Mouse (Mus musculus): ENCODE results near the gene Map4k1. TPM values are rescaled to one million over a fixed set of nuclear protein-coding genes. Genes with fewer than 3 reads are reported as not detected.

Map4k1 gene
- polyA plus RNA-seq, 1 experiment from 2014 or later, result 6.5 TPM

- WGBS, result 68% methylated on average over 9 of the region's 9 CpGs
- no peaks in the 10 kb centered on the region for H3K36me3 ChIP-seq
- H3K27ac ChIP-seq (ENCODE audit: poor library complexity, severe bottlenecking), result no peak overlapping the region
- ATAC-seq (ENCODE audit: insufficient number of reproducible peaks, low FRiP score), result no peak
- no peaks in the 10 kb centered on the region for H3K9me3 ChIP-seq (replicated peaks)
- H3K4me3 ChIP-seq, result no peak overlapping the region
- H3K9ac ChIP-seq, result no peak overlapping the region
- peaks cover under 1% of the 10 kb centered on the region for H3K27me3 ChIP-seq (replicated peaks)
- H3K4me1 ChIP-seq (replicated peaks), result no peaks in the 10 kb centered on the region
- H3K4me2 ChIP-seq, result no peak overlapping the region
These were observed 25.6 kb downstream of the Map4k1 start for GRCm38 (mm10) chr7:29007224-29008101.

GRCm38 (mm10) chr7:29008171-29008570 lies 26.3 kb downstream of the Map4k1 start:
- WGBS, result 88% methylated on average over 10 of the region's 10 CpGs
- Histone ChIP-seq H3K9ac (no peak overlapping the region), H3K4me1 (replicated peaks) (no peaks in the 10 kb centered on the region), H3K27me3 (replicated peaks) (no peaks in the 10 kb centered on the region), H3K4me3 (no peak overlapping the region), H3K9me3 (replicated peaks) (no peaks in the 10 kb centered on the region), H3K4me2 (no peak overlapping the region), H3K36me3 (no peaks in the 10 kb centered on the region), H3K27ac (ENCODE audit: poor library complexity, severe bottlenecking) (no peak overlapping the region)
- ATAC-seq (ENCODE audit: insufficient number of reproducible peaks, low FRiP score), result no peak

- H3K27me3 ChIP-seq (replicated peaks), result no peaks in the 10 kb centered on the region
- no peak overlapping the region for H3K4me2 ChIP-seq
- no peak overlapping the region for H3K27ac ChIP-seq (ENCODE audit: poor library complexity, severe bottlenecking)
- H3K36me3 ChIP-seq, result no peaks in the 10 kb centered on the region
- no peak for ATAC-seq (ENCODE audit: insufficient number of reproducible peaks, low FRiP score)
- H3K4me3 ChIP-seq, result no peak overlapping the region
- no peaks in the 10 kb centered on the region for H3K4me1 ChIP-seq (replicated peaks)
- 60% methylated on average over 9 of the region's 9 CpGs for whole genome bisulfite sequencing
- no peaks in the 10 kb centered on the region for H3K9me3 ChIP-seq (replicated peaks)
- no peak overlapping the region for H3K9ac ChIP-seq
These were observed 26.9 kb downstream of the Map4k1 start for GRCm38 (mm10) chr7:29008714-29009113.

- Histone ChIP-seq H3K9me3 (replicated peaks) (peaks cover 10% of the 10 kb centered on the region), H3K4me3 (no peak overlapping the region), H3K4me2 (no peak overlapping the region), H3K9ac (no peak overlapping the region), H3K27me3 (replicated peaks) (peaks cover 34% of the 10 kb centered on the region), H3K27ac (ENCODE audit: poor library complexity, severe bottlenecking) (no peak overlapping the region), H3K36me3 (no peaks in the 10 kb centered on the region), H3K4me1 (replicated peaks) (peaks cover 8% of the 10 kb centered on the region)
- no peak for ATAC-seq (ENCODE audit: insufficient number of reproducible peaks, low FRiP score)
- WGBS, result 84% methylated on average over 1 of the region's 1 CpGs
These were observed 33.1 kb downstream of the Map4k1 start for GRCm38 (mm10) chr7:29014984-29015383.

- peaks cover 8% of the 10 kb centered on the region for H3K4me1 ChIP-seq (replicated peaks)
- H3K36me3 ChIP-seq, result no peaks in the 10 kb centered on the region
- H3K4me3 ChIP-seq, result no peak overlapping the region
- H3K4me2 ChIP-seq, result no peak overlapping the region
- H3K9ac ChIP-seq, result no peak overlapping the region
- peaks cover 10% of the 10 kb centered on the region for H3K9me3 ChIP-seq (replicated peaks)
- 66% methylated on average over 7 of the region's 7 CpGs for whole genome bisulfite sequencing
- no peak for ATAC-seq (ENCODE audit: insufficient number of reproducible peaks, low FRiP score)
- H3K27me3 ChIP-seq (replicated peaks), result peaks cover 48% of the 10 kb centered on the region
- H3K27ac ChIP-seq (ENCODE audit: poor library complexity, severe bottlenecking), result no peak overlapping the region
These were observed 34.6 kb downstream of the Map4k1 start for GRCm38 (mm10) chr7:29016440-29016839.

GRCm38 (mm10) chr7:29017222-29017621 lies 35.4 kb downstream of the Map4k1 start:
- Histone ChIP-seq H3K4me3 (no peak overlapping the region), H3K27ac (ENCODE audit: poor library complexity, severe bottlenecking) (no peak overlapping the region), H3K4me2 (no peak overlapping the region), H3K27me3 (replicated peaks) (peaks cover 51% of the 10 kb centered on the region), H3K9me3 (replicated peaks) (peaks cover 10% of the 10 kb centered on the region), H3K36me3 (no peaks in the 10 kb centered on the region), H3K9ac (no peak overlapping the region), H3K4me1 (replicated peaks) (peaks cover 8% of the 10 kb centered on the region)
- ATAC-seq (ENCODE audit: insufficient number of reproducible peaks, low FRiP score), result no peak
- WGBS, result 82% methylated on average over 7 of the region's 7 CpGs

GRCm38 (mm10) chr7:29019447-29020220 lies 37.8 kb downstream of the Map4k1 start:
- Histone ChIP-seq H3K27me3 (replicated peaks) (peaks cover 56% of the 10 kb centered on the region), H3K9ac (peak overlapping the region; percentile 61), H3K4me3 (peak overlapping the region; percentile 53), H3K4me2 (peak overlapping the region; percentile 78), H3K27ac (ENCODE audit: poor library complexity, severe bottlenecking) (no peak overlapping the region), H3K9me3 (replicated peaks) (peaks cover 8% of the 10 kb centered on the region), H3K4me1 (replicated peaks) (peaks cover 8% of the 10 kb centered on the region), H3K36me3 (no peaks in the 10 kb centered on the region)
- no peak for ATAC-seq (ENCODE audit: insufficient number of reproducible peaks, low FRiP score)
- 4% methylated on average over 88 of the region's 88 CpGs for WGBS

GRCm38 (mm10) chr7:29022479-29022878 lies 40.6 kb downstream of the Map4k1 start:
- Histone ChIP-seq H3K27ac (ENCODE audit: poor library complexity, severe bottlenecking) (no peak overlapping the region), H3K4me2 (no peak overlapping the region), H3K9me3 (replicated peaks) (no peaks in the 10 kb centered on the region), H3K4me1 (replicated peaks) (peaks cover 8% of the 10 kb centered on the region), H3K4me3 (no peak overlapping the region), H3K36me3 (no peaks in the 10 kb centered on the region), H3K27me3 (replicated peaks) (peaks cover 47% of the 10 kb centered on the region), H3K9ac (no peak overlapping the region)
- WGBS, result 85% methylated on average over 8 of the region's 8 CpGs
- ATAC-seq (ENCODE audit: insufficient number of reproducible peaks, low FRiP score), result no peak

- WGBS, result 83% methylated on average over 8 of the region's 8 CpGs
- H3K27ac ChIP-seq (ENCODE audit: poor library complexity, severe bottlenecking), result no peak overlapping the region
- no peak overlapping the region for H3K4me3 ChIP-seq
- no peak for ATAC-seq (ENCODE audit: insufficient number of reproducible peaks, low FRiP score)
- H3K9me3 ChIP-seq (replicated peaks), result no peaks in the 10 kb centered on the region
- H3K4me1 ChIP-seq (replicated peaks), result peaks cover 8% of the 10 kb centered on the region
- no peak overlapping the region for H3K9ac ChIP-seq
- no peak overlapping the region for H3K4me2 ChIP-seq
- no peaks in the 10 kb centered on the region for H3K36me3 ChIP-seq
- peaks cover 37% of the 10 kb centered on the region for H3K27me3 ChIP-seq (replicated peaks)
These were observed 41.7 kb downstream of the Map4k1 start for GRCm38 (mm10) chr7:29023514-29023913.

GRCm38 (mm10) chr7:29025566-29025965 lies 43.7 kb downstream of the Map4k1 start:
- no peak overlapping the region for H3K27ac ChIP-seq (ENCODE audit: poor library complexity, severe bottlenecking)
- peaks cover 17% of the 10 kb centered on the region for H3K27me3 ChIP-seq (replicated peaks)
- WGBS, result 71% methylated on average over 7 of the region's 7 CpGs
- no peak overlapping the region for H3K9ac ChIP-seq
- no peaks in the 10 kb centered on the region for H3K36me3 ChIP-seq
- H3K4me1 ChIP-seq (replicated peaks), result no peaks in the 10 kb centered on the region
- no peak overlapping the region for H3K4me2 ChIP-seq
- ATAC-seq (ENCODE audit: insufficient number of reproducible peaks, low FRiP score), result no peak
- H3K9me3 ChIP-seq (replicated peaks), result no peaks in the 10 kb centered on the region
- H3K4me3 ChIP-seq, result no peak overlapping the region

- H3K4me1 ChIP-seq (replicated peaks), result no peaks in the 10 kb centered on the region
- WGBS, result 75% methylated on average over 5 of the region's 5 CpGs
- H3K27ac ChIP-seq (ENCODE audit: poor library complexity, severe bottlenecking), result no peak overlapping the region
- no peak overlapping the region for H3K9ac ChIP-seq
- ATAC-seq (ENCODE audit: insufficient number of reproducible peaks, low FRiP score), result no peak
- H3K4me2 ChIP-seq, result no peak overlapping the region
- peaks cover 10% of the 10 kb centered on the region; the same call in 1 of the 2 replicates for H3K27me3 ChIP-seq (replicated peaks)
- no peak overlapping the region for H3K4me3 ChIP-seq
- no peaks in the 10 kb centered on the region for H3K36me3 ChIP-seq
- no peaks in the 10 kb centered on the region for H3K9me3 ChIP-seq (replicated peaks)
These were observed 44.3 kb downstream of the Map4k1 start for GRCm38 (mm10) chr7:29026195-29026594.
